Mouse (Mus musculus) CH12.LX (cell line): Measurements from ENCODE around the gene Map2k6.

Experiments used
- CTCF ChIP-seq, 2 experiments: IDR thresholded peaks in 1 of 2; conservative IDR thresholded peaks in 1 of 2; 2 replicates each; pipeline ENCODE4 v1.5.1; 2011 to 2012; ENCODE audit warnings: low read depth in 2 of 2, low read length in 2 of 2, improper control_type of control experiment in 1 of 2, inconsistent platforms in 1 of 2, mild to moderate bottlenecking in 1 of 2, moderate library complexity in 1 of 2
- E2F4 ChIP-seq: IDR thresholded peaks from 2 replicates; pipeline ENCODE4 v1.6.1; 2011; ENCODE audit warnings: low read depth, low read length, improper control_type of control experiment; ENCODE audit not compliant: insufficient replicate concordance
- ELF1 ChIP-seq: IDR thresholded peaks from 2 replicates; pipeline ENCODE4 v1.6.1; 2014; ENCODE audit warnings: low read depth, mild to moderate bottlenecking, inconsistent platforms, low read length, improper control_type of control experiment
- EP300 ChIP-seq: IDR thresholded peaks from 2 replicates; pipeline ENCODE4 v1.6.1; 2011; ENCODE audit warnings: low read length, improper control_type of control experiment
- MAX ChIP-seq: IDR thresholded peaks from 2 replicates; pipeline ENCODE4 v1.6.1; 2011; ENCODE audit warnings: low read length, improper control_type of control experiment
- MEF2A ChIP-seq: IDR thresholded peaks from 2 replicates; pipeline ENCODE4 v1.6.1; 2014; ENCODE audit warnings: low read depth, mild to moderate bottlenecking, inconsistent platforms, low read length, improper control_type of control experiment, borderline replicate concordance
- NRF1 ChIP-seq: IDR thresholded peaks from 2 replicates; pipeline ENCODE4 v1.6.1; 2014; ENCODE audit warnings: low read depth, mild to moderate bottlenecking, inconsistent platforms, low read length, improper control_type of control experiment, moderate library complexity
- POLR2A ChIP-seq: IDR thresholded peaks from 2 replicates; pipeline ENCODE4 v1.6.1; 2011; ENCODE audit warnings: low read depth, mild to moderate bottlenecking, improper control_type of control experiment, low read length
- POLR2AphosphoS2 ChIP-seq: IDR thresholded peaks from 2 replicates; pipeline ENCODE4 v1.6.1; 2011; ENCODE audit warnings: low read depth, low read length, improper control_type of control experiment
- ZC3H11A ChIP-seq: IDR thresholded peaks from 2 replicates; pipeline ENCODE4 v1.6.1; 2012; ENCODE audit warnings: low read depth, mild to moderate bottlenecking, inconsistent platforms, low read length, improper control_type of control experiment
- ZNF384 ChIP-seq: IDR thresholded peaks from 2 replicates; pipeline ENCODE4 v1.6.1; 2012; ENCODE audit warnings: low read depth, low read length, improper control_type of control experiment, inconsistent platforms

DNA sequence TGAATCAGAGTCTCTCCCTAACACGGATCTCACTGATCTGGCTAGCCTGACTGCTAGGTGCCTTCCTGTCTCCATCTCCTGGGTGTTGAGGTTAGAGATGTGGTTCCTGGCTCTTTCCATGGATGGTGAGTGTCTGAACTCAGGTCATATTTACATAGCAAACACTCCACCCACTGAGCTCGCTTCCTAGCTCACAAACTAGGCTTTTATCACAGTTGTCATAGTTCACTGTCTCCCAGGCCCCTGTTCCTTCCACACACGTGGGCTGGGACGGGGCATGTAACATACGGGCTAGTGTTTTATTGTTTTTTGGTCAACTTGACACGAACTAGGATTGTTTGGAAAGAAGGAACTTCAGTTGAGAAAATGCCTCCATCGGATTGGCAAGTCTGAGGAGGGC lies 52.7 kb downstream of the Map2k6 start:
- TF ChIP-seq ELF1: no peak
- TF ChIP-seq CTCF (conservative IDR thresholded peaks at IDR 0.05 in 1 of 2, IDR thresholded peaks at IDR 0.05 in 1 of 2; ENCODE audit: low read depth in 2 of 2, low read length in 2 of 2): no peak
- no peak for TF ChIP-seq E2F4
- no peak for TF ChIP-seq MAX
- no peak for TF ChIP-seq POLR2A
- TF ChIP-seq ZNF384: no peak
- TF ChIP-seq ZC3H11A: no peak
- TF ChIP-seq EP300: no peak
- no peak for TF ChIP-seq MEF2A
- TF ChIP-seq POLR2AphosphoS2: no peak
- no peak for TF ChIP-seq NRF1
